Mouse (Mus musculus): ENCODE data around the gene Emid1. TPM values are rescaled to one million over a fixed set of nuclear protein-coding genes. Genes with fewer than 3 reads are reported as not detected.

Gene Emid1
- polyA plus RNA-seq, 1 experiment from 2014 or later: 7.9 TPM

- WGBS: 88% methylated on average over 7 of the region's 7 CpGs
- ATAC-seq (ENCODE audit: low FRiP score, low TSS enrichment) (no peak), DNase-seq (no peak)
- H3K27me3 ChIP-seq (ENCODE audit: control insufficient read depth, insufficient read depth, low read length): no peaks in the 10 kb centered on the region
- H3K36me3 ChIP-seq (ENCODE audit: control insufficient read depth, insufficient read depth, low read length): no peaks in the 10 kb centered on the region
- no peaks in the 10 kb centered on the region for H3K4me1 ChIP-seq (ENCODE audit: control insufficient read depth, insufficient read depth, low read length)
- no peak overlapping the region for H3K4me3 ChIP-seq (replicated peaks; ENCODE audit: low read depth, low read length)
- no peak overlapping the region for H3K27ac ChIP-seq (replicated peaks; ENCODE audit: low read depth, low read length)
- H3K4me2 ChIP-seq (ENCODE audit: low read length): no peak overlapping the region
- no peak overlapping the region for H3K9ac ChIP-seq (replicated peaks; ENCODE audit: low read length)
- no peaks in the 10 kb centered on the region for H3K9me3 ChIP-seq (ENCODE audit: control insufficient read depth, low read length)
Measured at GRCm38 (mm10) chr11:5175141-5175540, 23.1 kb upstream of the Emid1 start.

- Histone ChIP-seq H3K9me3 (ENCODE audit: control insufficient read depth, low read length) (no peaks in the 10 kb centered on the region), H3K27ac (replicated peaks; ENCODE audit: low read depth, low read length) (no peak overlapping the region), H3K9ac (replicated peaks; ENCODE audit: low read length) (no peak overlapping the region), H3K4me2 (ENCODE audit: low read length) (no peak overlapping the region), H3K4me1 (ENCODE audit: control insufficient read depth, insufficient read depth, low read length) (0 out of 2 replicates have a peak, but pooled peaks cover under 1% of the 10 kb centered on the region), H3K36me3 (ENCODE audit: control insufficient read depth, insufficient read depth, low read length) (no peaks in the 10 kb centered on the region), H3K27me3 (ENCODE audit: control insufficient read depth, insufficient read depth, low read length) (no peaks in the 10 kb centered on the region), H3K4me3 (replicated peaks; ENCODE audit: low read depth, low read length) (no peak overlapping the region)
- no peak for DNase-seq
- 59% methylated on average over 3 of the region's 3 CpGs for WGBS
- no peak for ATAC-seq (ENCODE audit: low FRiP score, low TSS enrichment)
Measured at GRCm38 (mm10) chr11:5172861-5173260, 20.8 kb upstream of the Emid1 start.

GRCm38 (mm10) chr11:5167311-5167710 lies 15.3 kb upstream of the Emid1 start:
- 0 out of 2 replicates have a peak overlapping the region, but pooled peaks have one; percentile 20 for H3K27ac ChIP-seq (replicated peaks; ENCODE audit: low read depth, low read length)
- H3K4me1 ChIP-seq (ENCODE audit: control insufficient read depth, insufficient read depth, low read length): 0 out of 2 replicates have a peak, but pooled peaks cover 7% of the 10 kb centered on the region
- no peaks in the 10 kb centered on the region for H3K27me3 ChIP-seq (ENCODE audit: control insufficient read depth, insufficient read depth, low read length)
- no peak overlapping the region for H3K4me2 ChIP-seq (ENCODE audit: low read length)
- DNase-seq (peak; percentile 58), ATAC-seq (ENCODE audit: low FRiP score, low TSS enrichment) (no peak; the same call in 1 of the 2 replicates)
- no peak overlapping the region for H3K9ac ChIP-seq (replicated peaks; ENCODE audit: low read length)
- H3K4me3 ChIP-seq (replicated peaks; ENCODE audit: low read depth, low read length): no peak overlapping the region
- no peaks in the 10 kb centered on the region for H3K36me3 ChIP-seq (ENCODE audit: control insufficient read depth, insufficient read depth, low read length)
- 62% methylated on average over 9 of the region's 9 CpGs for WGBS
- no peaks in the 10 kb centered on the region for H3K9me3 ChIP-seq (ENCODE audit: control insufficient read depth, low read length)

- Histone ChIP-seq H3K27ac (replicated peaks; ENCODE audit: low read depth, low read length) (0 out of 2 replicates have a peak overlapping the region, but pooled peaks have one; percentile 41), H3K36me3 (ENCODE audit: control insufficient read depth, insufficient read depth, low read length) (no peaks in the 10 kb centered on the region), H3K9me3 (ENCODE audit: control insufficient read depth, low read length) (no peaks in the 10 kb centered on the region), H3K4me2 (ENCODE audit: low read length) (no peak overlapping the region), H3K4me3 (replicated peaks; ENCODE audit: low read depth, low read length) (no peak overlapping the region), H3K9ac (replicated peaks; ENCODE audit: low read length) (no peak overlapping the region), H3K4me1 (ENCODE audit: control insufficient read depth, insufficient read depth, low read length) (0 out of 2 replicates have a peak, but pooled peaks cover 7% of the 10 kb centered on the region), H3K27me3 (ENCODE audit: control insufficient read depth, insufficient read depth, low read length) (no peaks in the 10 kb centered on the region)
- DNase-seq (peak; percentile 44), ATAC-seq (ENCODE audit: low FRiP score, low TSS enrichment) (peak; percentile 37; the same call in 1 of the 2 replicates)
- WGBS: 18% methylated on average over 8 of the region's 8 CpGs
Measured at GRCm38 (mm10) chr11:5165471-5165916, 13.4 kb upstream of the Emid1 start.

- DNase-seq (peak; percentile 18), ATAC-seq (ENCODE audit: low FRiP score, low TSS enrichment) (no peak)
- H3K4me2 ChIP-seq (ENCODE audit: low read length): no peak overlapping the region
- no peak overlapping the region for H3K27ac ChIP-seq (replicated peaks; ENCODE audit: low read depth, low read length)
- H3K4me3 ChIP-seq (replicated peaks; ENCODE audit: low read depth, low read length): no peak overlapping the region
- no peak overlapping the region for H3K9ac ChIP-seq (replicated peaks; ENCODE audit: low read length)
- no peaks in the 10 kb centered on the region for H3K27me3 ChIP-seq (ENCODE audit: control insufficient read depth, insufficient read depth, low read length)
- 0 out of 2 replicates have a peak, but pooled peaks cover 7% of the 10 kb centered on the region for H3K4me1 ChIP-seq (ENCODE audit: control insufficient read depth, insufficient read depth, low read length)
- no peaks in the 10 kb centered on the region for H3K9me3 ChIP-seq (ENCODE audit: control insufficient read depth, low read length)
- 33% methylated on average over 8 of the region's 8 CpGs for WGBS
- H3K36me3 ChIP-seq (ENCODE audit: control insufficient read depth, insufficient read depth, low read length): no peaks in the 10 kb centered on the region
Measured at GRCm38 (mm10) chr11:5164310-5164709, 12.3 kb upstream of the Emid1 start.

GRCm38 (mm10) chr11:5163421-5163820 lies 11.4 kb upstream of the Emid1 start:
- Histone ChIP-seq H3K4me1 (ENCODE audit: control insufficient read depth, insufficient read depth, low read length) (0 out of 2 replicates have a peak, but pooled peaks cover 7% of the 10 kb centered on the region), H3K4me2 (ENCODE audit: low read length) (no peak overlapping the region), H3K27ac (replicated peaks; ENCODE audit: low read depth, low read length) (no peak overlapping the region), H3K9me3 (ENCODE audit: control insufficient read depth, low read length) (no peaks in the 10 kb centered on the region), H3K9ac (replicated peaks; ENCODE audit: low read length) (no peak overlapping the region), H3K27me3 (ENCODE audit: control insufficient read depth, insufficient read depth, low read length) (no peaks in the 10 kb centered on the region), H3K4me3 (replicated peaks; ENCODE audit: low read depth, low read length) (no peak overlapping the region), H3K36me3 (ENCODE audit: control insufficient read depth, insufficient read depth, low read length) (no peaks in the 10 kb centered on the region)
- DNase-seq (no peak), ATAC-seq (ENCODE audit: low FRiP score, low TSS enrichment) (no peak)
- WGBS: 95% methylated on average over 8 of the region's 8 CpGs

GRCm38 (mm10) chr11:5160722-5161485 lies 8.8 kb upstream of the Emid1 start:
- WGBS: 71% methylated on average over 17 of the region's 17 CpGs
- H3K27me3 ChIP-seq (ENCODE audit: control insufficient read depth, insufficient read depth, low read length): no peaks in the 10 kb centered on the region
- no peak overlapping the region for H3K27ac ChIP-seq (replicated peaks; ENCODE audit: low read depth, low read length)
- H3K9me3 ChIP-seq (ENCODE audit: control insufficient read depth, low read length): no peaks in the 10 kb centered on the region
- DNase-seq: peak; percentile 31
- H3K9ac ChIP-seq (replicated peaks; ENCODE audit: low read length): no peak overlapping the region
- H3K36me3 ChIP-seq (ENCODE audit: control insufficient read depth, insufficient read depth, low read length): no peaks in the 10 kb centered on the region
- no peak overlapping the region for H3K4me2 ChIP-seq (ENCODE audit: low read length)
- ATAC-seq (ENCODE audit: low FRiP score, low TSS enrichment): no peak
- 0 out of 2 replicates have a peak, but pooled peaks cover 4% of the 10 kb centered on the region for H3K4me1 ChIP-seq (ENCODE audit: control insufficient read depth, insufficient read depth, low read length)
- H3K4me3 ChIP-seq (replicated peaks; ENCODE audit: low read depth, low read length): no peak overlapping the region

- Histone ChIP-seq H3K4me1 (ENCODE audit: control insufficient read depth, insufficient read depth, low read length) (no peaks in the 10 kb centered on the region), H3K4me2 (ENCODE audit: low read length) (no peak overlapping the region), H3K27me3 (ENCODE audit: control insufficient read depth, insufficient read depth, low read length) (no peaks in the 10 kb centered on the region), H3K36me3 (ENCODE audit: control insufficient read depth, insufficient read depth, low read length) (no peaks in the 10 kb centered on the region), H3K9ac (replicated peaks; ENCODE audit: low read length) (no peak overlapping the region), H3K9me3 (ENCODE audit: control insufficient read depth, low read length) (no peaks in the 10 kb centered on the region), H3K4me3 (replicated peaks; ENCODE audit: low read depth, low read length) (no peak overlapping the region), H3K27ac (replicated peaks; ENCODE audit: low read depth, low read length) (no peak overlapping the region)
- 88% methylated on average over 11 of the region's 11 CpGs for WGBS
- ATAC-seq (ENCODE audit: low FRiP score, low TSS enrichment) (no peak), DNase-seq (no peak)
Measured at GRCm38 (mm10) chr11:5158056-5158455, 6.0 kb upstream of the Emid1 start.

All from midbrain, embryonic 14.5 days (tissue).